Mouse (Mus musculus): Measurements from ENCODE around the gene Ankrd11.

Ankrd11 gene

DNA sequence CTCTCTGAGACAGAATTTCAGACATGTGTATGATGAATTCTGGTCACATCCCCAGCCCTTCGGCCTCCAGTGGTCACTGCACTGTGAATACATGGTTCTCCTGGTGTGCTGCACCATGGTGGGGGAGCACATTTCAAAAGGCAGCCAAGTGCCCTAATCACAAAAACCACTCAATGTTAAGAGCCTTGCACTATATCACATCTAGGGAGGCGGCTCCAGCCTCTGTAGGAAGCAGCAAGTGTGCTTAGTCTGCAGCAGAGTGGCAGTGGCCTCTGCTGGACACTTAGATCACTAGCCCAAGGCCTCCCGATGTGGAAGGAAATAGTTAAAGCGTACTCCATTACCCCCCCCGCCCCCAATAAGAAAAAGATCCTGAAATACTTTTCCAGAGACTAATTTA is 143.0 kb downstream of the Ankrd11 start:
- no peak for DNase-seq (ENCODE audit: extremely low read depth, low read depth, low spot score)

GRCm38 (mm10) chr8:122898473-122898872 is 143.6 kb downstream of the Ankrd11 start:
- no peak for DNase-seq (ENCODE audit: extremely low read depth, low read depth, low spot score)

GRCm38 (mm10) chr8:122898018-122898417 is 144.1 kb downstream of the Ankrd11 start:
- DNase-seq (ENCODE audit: extremely low read depth, low read depth, low spot score) = no peak

DNA sequence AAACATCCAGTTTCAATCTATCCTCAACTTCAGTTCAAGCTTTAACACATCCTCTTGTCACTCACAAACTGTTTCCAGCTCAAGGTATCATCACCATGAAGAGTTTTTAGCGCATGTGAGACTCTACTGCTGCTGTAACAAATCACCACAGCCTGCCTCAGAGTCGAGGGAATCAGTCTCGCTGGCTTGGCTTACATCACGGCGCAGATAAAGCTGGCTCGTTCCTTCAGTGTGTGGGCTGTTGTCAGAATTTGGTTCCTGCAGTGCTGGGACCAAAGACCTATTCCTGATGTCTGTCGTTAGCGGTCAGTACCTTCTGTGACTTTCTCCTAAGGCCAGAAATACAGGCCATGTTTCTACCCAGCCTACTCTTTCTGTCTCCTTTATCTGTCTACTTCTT is 144.9 kb downstream of the Ankrd11 start:
- no peak for DNase-seq (ENCODE audit: extremely low read depth, low read depth, low spot score)

DNA sequence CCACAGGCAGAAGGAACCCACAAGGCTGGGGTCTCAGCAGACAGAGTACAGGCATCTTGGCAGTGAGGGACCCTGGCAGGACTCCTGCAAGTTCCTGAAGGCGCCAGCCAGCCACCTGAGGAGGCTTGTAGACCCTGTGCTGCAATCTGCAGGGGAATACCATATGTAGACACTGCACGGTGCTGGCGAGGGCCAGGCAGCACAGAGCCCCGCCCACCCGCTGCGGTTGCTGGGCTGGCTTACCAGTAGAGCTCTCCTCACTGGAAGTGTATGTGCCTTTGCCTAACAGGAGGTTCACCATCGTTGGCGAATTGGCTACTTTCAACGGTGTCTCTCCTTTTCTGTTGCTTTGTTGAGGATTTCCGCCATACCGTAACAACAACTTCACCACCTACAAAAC is 145.8 kb downstream of the Ankrd11 start:
- no peak for DNase-seq (ENCODE audit: extremely low read depth, low read depth, low spot score)

GRCm38 (mm10) chr8:122893451-122893850 is 148.6 kb downstream of the Ankrd11 start:
- no peak for DNase-seq (ENCODE audit: extremely low read depth, low read depth, low spot score)

DNA sequence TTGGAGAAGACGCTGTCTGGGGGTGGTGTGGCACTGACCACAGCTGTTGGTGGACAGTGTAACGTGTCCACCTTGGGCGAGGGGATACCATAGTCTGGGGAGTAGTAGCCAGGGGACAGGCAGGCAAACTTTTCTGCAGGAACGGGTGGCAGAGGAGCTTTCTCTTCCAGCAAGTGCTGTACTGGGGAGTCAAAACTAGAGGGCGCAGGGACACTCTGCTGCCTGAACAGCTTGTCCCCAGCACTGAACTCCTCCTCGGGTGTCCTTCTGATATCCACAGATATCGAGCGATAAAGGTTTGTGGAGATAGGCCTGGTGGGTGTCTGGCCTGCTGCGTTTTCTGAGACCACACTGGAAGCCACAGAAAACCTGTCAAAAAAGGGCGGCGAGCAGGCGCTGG is 150.6 kb downstream of the Ankrd11 start:
- DNase-seq (ENCODE audit: extremely low read depth, low read depth, low spot score) = no peak

DNA sequence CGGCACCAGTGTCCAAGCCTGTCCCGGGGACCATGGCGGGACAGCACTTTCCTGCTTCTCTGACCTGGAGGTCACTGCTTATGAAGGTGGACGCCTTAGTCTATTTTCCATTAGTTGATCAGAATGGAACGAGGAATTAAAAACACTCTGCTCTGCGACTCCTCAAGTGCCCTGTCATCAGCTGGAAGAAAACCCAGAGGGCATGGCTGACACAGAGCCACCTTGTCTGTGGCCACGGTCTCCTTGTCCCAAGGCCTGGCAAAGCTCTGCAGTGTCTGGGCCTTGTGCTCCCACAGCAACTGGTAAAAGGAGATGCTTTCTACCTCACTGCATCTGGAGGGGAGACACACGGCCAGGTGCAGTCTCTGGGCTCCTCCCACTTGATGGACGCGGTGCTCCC is 158.4 kb downstream of the Ankrd11 start:
- no peak for DNase-seq (ENCODE audit: extremely low read depth, low read depth, low spot score)

GRCm38 (mm10) chr8:122880302-122880701 is 161.8 kb downstream of the Ankrd11 start:
- no peak for DNase-seq (ENCODE audit: extremely low read depth, low read depth, low spot score)

- no peak for DNase-seq (ENCODE audit: extremely low read depth, low read depth, low spot score)
These were observed 163.8 kb downstream of the Ankrd11 start for GRCm38 (mm10) chr8:122878231-122878630.

DNA sequence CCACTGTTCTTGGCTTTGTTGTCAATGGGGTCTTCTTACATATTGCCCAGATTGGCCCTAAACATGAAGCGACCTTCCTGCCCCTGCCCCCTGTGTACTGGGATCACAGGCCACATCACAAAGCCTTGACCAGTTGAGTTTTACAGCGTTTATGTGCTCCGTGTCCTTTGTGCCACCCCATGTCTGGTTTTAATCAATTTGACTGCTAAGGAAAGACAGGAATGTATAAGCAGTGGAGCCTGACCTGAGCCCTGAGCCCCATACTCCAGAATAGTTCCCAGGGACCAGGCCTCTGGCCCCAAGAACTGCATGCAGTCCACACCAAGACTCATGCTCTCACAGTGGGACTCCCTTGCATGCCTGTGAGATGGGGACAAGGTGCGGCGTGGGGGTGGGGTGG is 166.9 kb downstream of the Ankrd11 start:
- DNase-seq (ENCODE audit: extremely low read depth, low read depth, low spot score) = no peak

DNA sequence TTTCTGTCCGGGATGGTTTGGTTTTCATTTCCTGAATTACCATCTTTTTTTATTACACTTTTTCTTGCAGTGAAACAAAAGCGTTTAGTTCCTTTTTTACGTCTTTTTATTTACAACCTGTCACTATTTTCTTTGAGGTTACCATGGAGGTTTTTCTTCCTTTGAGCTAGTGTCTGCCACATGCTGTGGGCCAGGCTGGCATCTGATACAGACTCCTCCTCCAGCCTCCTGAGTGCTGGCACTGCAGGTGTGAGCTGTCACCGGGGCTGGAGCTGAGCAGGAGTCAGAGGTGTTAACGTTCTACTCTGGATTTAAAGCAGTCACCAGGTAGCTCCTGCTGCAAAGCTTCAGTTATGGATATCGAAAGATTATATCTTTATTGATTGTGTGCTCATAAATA is 168.9 kb downstream of the Ankrd11 start:
- DNase-seq (ENCODE audit: extremely low read depth, low read depth, low spot score) = no peak

- no peak for DNase-seq (ENCODE audit: extremely low read depth, low read depth, low spot score)
These were observed 170.4 kb downstream of the Ankrd11 start for GRCm38 (mm10) chr8:122871663-122872062.

DNA sequence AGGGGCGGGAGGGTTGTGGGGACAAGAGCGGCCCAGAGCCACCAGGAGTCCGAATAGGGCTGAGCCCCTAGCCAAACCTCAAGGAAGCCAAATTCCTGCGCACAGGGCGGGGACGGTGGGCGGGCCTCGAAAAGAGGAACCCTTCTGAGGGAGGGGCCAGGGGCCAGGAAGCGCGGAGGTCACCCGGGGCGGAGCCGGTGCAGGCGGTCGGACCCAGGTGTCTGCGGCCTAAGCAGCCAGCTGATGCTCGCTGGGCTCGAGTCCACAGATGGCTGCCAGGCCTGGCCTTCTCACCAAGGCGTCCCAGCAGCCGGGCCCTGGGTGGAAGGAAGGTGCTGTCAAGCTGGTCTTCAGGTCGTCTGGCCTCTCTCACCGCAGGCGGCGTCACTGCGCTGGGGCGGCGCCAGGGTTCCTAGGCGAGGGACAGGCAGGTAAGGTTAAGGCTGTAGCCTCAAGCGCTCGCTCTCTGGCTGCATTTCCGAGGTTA is 171.7 kb downstream of the Ankrd11 start:
- no peak for DNase-seq (ENCODE audit: extremely low read depth, low read depth, low spot score)

DNA sequence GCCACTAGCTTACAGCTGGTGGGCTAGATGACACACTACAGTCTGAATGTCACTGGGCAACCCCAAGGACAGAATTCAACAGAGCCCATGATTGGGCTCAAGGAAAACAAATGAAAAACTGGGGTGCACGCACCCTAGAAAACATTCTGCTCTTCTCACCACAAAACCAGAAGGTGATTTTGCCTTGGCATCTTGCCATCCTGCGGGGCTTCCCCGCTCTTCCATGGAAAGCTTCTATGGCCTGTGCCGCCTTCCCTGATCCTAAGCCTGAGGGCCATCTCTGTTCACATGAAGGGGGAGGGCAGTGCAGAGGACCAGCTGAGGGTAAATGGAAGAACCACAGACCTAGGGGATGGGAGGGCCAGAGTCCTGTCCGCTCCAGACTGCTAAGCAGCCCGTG is 174.1 kb downstream of the Ankrd11 start:
- no peak for DNase-seq (ENCODE audit: extremely low read depth, low read depth, low spot score)

- no peak for DNase-seq (ENCODE audit: extremely low read depth, low read depth, low spot score)
These were observed 175.8 kb downstream of the Ankrd11 start for GRCm38 (mm10) chr8:122866231-122866630.

DNA sequence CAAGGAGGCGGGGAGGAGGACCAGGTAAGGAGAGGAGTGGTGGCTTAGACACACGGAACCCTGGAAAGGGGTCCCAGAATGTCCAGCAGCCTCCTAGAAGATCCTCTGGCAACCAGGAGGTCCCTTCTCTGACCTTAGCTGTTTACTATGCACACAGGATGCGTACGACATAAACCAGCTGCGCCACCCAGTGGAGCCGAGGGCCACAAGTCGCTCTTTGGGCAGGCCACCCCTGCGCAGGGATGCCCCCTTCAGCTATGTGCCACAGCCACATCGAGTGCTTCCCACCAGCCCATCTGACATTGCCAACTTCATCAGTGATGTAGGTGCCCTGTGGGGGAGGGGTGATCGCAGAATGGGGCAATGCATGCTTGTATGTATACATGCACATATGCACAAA is 176.6 kb downstream of the Ankrd11 start:
- no peak for DNase-seq (ENCODE audit: extremely low read depth, low read depth, low spot score)

DNA sequence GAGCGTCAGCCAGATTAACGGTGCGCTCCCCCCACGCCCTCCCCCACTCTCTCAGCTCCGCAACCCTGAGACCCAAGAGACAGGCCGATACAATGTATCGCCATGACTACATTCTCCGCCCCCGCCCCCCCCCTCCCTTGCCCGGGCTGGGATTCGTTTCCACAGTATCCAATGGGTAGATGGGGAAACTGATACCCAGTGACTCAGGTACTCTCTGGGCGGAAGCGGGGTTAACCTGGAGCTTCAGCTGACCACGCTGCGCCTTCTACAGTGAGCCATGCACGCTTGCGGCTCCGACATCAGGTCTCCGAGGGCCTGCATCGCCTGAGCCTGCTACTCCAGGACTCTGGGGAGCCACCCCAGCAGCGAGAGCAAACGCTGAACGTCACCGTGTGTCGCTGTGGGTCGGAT is 177.4 kb downstream of the Ankrd11 start:
- no peak for DNase-seq (ENCODE audit: extremely low read depth, low read depth, low spot score)

DNA sequence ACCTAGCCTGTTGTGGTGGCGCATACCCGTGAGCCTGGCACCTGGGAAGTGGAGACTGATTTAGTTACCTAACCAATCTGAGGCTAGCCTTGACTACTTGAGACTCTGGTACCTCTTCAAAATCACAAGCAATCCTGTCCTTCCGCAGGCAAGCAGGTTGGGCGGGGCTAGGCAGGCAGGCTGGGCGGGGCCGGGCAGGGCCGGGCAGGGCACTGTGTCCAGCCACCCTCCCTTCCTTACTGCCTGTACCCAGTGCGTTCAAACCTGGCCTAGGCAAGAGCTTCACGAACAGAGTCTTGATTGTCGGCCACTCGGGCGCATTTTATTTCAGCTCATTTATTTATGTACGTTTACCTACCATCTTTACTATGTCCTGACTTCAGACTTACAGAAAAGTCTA is 182.2 kb downstream of the Ankrd11 start:
- no peak for DNase-seq (ENCODE audit: extremely low read depth, low read depth, low spot score)

DNA sequence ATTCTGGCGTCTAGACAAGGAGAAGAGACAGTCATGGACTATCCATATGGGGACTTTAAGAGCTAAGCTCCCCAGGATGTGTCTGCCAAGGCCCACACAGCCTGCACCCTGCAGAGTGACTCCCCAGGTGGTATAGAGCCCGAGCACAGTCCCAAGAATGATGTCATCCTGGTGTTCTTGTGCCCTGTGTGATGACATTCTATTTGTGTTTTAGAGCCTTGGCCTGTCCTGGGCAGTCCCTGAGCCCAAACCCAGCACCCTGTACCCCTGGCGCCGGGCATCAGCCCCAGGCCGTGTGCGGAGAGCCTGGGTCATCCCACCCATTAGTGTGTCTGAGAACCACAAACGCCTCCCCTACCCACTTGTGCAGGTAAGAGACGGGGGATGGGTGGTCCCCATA is 185.8 kb downstream of the Ankrd11 start:
- no peak for DNase-seq (ENCODE audit: extremely low read depth, low read depth, low spot score)

- DNase-seq (ENCODE audit: extremely low read depth, low read depth, low spot score) = no peak
These were observed 187.0 kb downstream of the Ankrd11 start for GRCm38 (mm10) chr8:122855123-122855522.

DNA sequence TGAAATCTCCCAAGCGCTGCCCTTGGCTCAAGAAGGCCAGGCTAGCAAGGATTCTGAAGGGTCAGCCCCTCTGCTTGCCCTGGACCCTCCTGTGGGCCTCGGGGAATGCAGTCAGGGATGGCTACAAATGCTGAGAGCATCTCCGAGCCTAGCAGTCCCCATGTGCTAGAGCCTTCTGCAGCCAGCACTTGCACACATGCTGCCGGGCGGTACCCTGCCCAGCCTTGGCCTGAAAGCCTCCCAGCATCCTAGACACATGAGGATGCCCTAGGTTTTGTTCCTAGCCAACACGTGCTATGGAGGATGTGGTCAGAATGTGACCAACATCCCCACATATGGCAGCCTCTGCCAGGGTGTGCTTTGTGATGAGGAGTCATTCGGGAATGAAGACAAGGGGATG is 187.7 kb downstream of the Ankrd11 start:
- no peak for DNase-seq (ENCODE audit: extremely low read depth, low read depth, low spot score)

DNA sequence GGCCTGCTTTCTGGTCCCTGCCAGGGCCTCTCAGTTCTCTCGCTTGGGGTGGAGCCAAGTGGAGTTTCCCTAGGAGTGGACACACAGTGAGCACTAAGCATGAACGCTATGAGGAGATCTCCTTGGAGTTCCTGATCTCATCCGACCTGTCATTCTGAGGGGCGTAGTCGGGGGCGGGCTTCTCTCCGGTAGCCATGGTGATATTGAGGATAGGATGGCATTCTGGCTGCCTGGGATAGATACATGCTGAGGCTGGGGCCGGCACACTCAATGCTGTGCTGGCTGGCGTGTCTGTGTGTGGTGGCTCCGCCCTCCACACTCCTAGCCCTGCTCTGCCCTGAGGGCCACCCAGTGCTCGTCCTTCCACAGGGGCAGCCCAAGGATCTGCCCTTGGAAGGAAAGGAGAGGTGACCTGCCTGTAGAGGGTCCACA is 188.7 kb downstream of the Ankrd11 start:
- DNase-seq (ENCODE audit: extremely low read depth, low read depth, low spot score) = no peak

DNA sequence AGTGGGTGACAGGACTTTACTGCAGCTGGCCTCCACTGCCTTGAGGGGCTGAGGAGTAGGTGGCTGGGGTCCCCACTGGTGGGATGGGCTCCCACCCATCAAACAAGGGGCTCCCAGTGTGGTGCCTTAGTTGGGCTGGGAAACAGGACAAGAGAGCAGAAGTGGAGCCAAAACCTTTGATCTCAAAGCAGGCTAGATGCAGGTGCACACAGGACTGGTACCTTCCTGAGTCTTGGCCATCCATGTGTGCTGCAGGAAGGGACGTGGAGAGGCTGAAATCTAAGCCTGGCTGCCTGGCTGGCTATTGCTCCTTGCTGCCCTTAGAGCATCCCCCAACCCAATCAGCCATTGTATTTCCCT is 189.6 kb downstream of the Ankrd11 start:
- no peak for DNase-seq (ENCODE audit: extremely low read depth, low read depth, low spot score)
